ENCODE assay signal across 8 mouse cellular contexts in genomic region chr5:135742941-135743740, GRCm38 (mm10). TPM values are rescaled to one million over a fixed set of nuclear protein-coding genes. Genes with fewer than 3 reads are reported as not detected.
DNase-seq lines count a peak whose midpoint lies in the region; ATAC-seq lines count a peak whose summit lies in the region.

No protein-coding gene starts in this region.

- peaks cover 10% of the 10 kb centered on the region for H3K9me3 ChIP-seq in heart, embryonic 13.5 days
- H3K9me3 ChIP-seq in heart, embryonic 15.5 days (replicated peaks), result no peaks in the 10 kb centered on the region
- no peaks in the 10 kb centered on the region for H3K9me3 ChIP-seq in limb, embryonic 10.5 days (replicated peaks)
- no peaks in the 10 kb centered on the region for H3K9me3 ChIP-seq in midbrain, embryonic 15.5 days

- H3K36me3 ChIP-seq in heart, embryonic 13.5 days, result peaks cover 24% of the 10 kb centered on the region
- H3K36me3 ChIP-seq in heart, embryonic 15.5 days, result peaks cover 4% of the 10 kb centered on the region; the same call in 1 of the 2 replicates
- H3K36me3 ChIP-seq in limb, embryonic 10.5 days, result peaks cover 26% of the 10 kb centered on the region
- peaks cover 11% of the 10 kb centered on the region; the same call in 1 of the 2 replicates for H3K36me3 ChIP-seq in midbrain, embryonic 15.5 days (replicated peaks)

- WGBS in heart, embryonic 13.5 days, result 23% methylated on average over 18 of the region's 18 CpGs
- WGBS in heart, embryonic 15.5 days, result 23% methylated on average over 18 of the region's 18 CpGs
- 21% methylated on average over 18 of the region's 18 CpGs for WGBS in limb, embryonic 10.5 days
- WGBS in midbrain, embryonic 15.5 days, result 22% methylated on average over 18 of the region's 18 CpGs

- intact Hi-C loops in heart, postnatal 14 days (cut with DNase I), result loop anchor here (2.0 kb wide), 1 partner anchor 54 kb away; no protein-coding TSS in a partner anchor

- DNase-seq in heart, postnatal 14 days, result no peak
- DNase-seq in ZHBTc4 (ENCODE audit: low read depth, low spot score), result peak; percentile 51
- peak; percentile 54 for DNase-seq in limb, embryonic 10.5 days (ENCODE audit: low spot score)
- DNase-seq in thymus, postnatal 10 days (ENCODE audit: low spot score in 2 of 2), result no peak

- H3K9ac ChIP-seq in heart, embryonic 13.5 days, result peak overlapping the region; percentile 92
- H3K9ac ChIP-seq in heart, embryonic 15.5 days, result peak overlapping the region; percentile 90
- H3K9ac ChIP-seq in midbrain, embryonic 15.5 days, result peak overlapping the region; percentile 92

- peak overlapping the region; percentile 75 for H3K4me2 ChIP-seq in heart, embryonic 13.5 days
- H3K4me2 ChIP-seq in heart, embryonic 15.5 days, result peak overlapping the region; percentile 96
- H3K4me2 ChIP-seq in midbrain, embryonic 15.5 days, result peak overlapping the region; percentile 98

- no peak overlapping the region for H3K27ac ChIP-seq in heart, embryonic 13.5 days (replicated peaks)
- H3K27ac ChIP-seq in heart, embryonic 15.5 days, result peak overlapping the region; percentile 89; the same call in 1 of the 2 replicates
- H3K27ac ChIP-seq in limb, embryonic 10.5 days, result peak overlapping the region; percentile 83
- 0 out of 2 replicates have a peak overlapping the region, but pooled peaks have one; percentile 45 for H3K27ac ChIP-seq in midbrain, embryonic 15.5 days

- peak overlapping the region; percentile 97 for H3K4me3 ChIP-seq in heart, embryonic 13.5 days
- peak overlapping the region; percentile 97 for H3K4me3 ChIP-seq in heart, embryonic 15.5 days
- peak overlapping the region; percentile 82 for H3K4me3 ChIP-seq in limb, embryonic 10.5 days
- peak overlapping the region; percentile 82 for H3K4me3 ChIP-seq in midbrain, embryonic 15.5 days

- H3K27me3 ChIP-seq in heart, embryonic 13.5 days (replicated peaks), result no peaks in the 10 kb centered on the region
- H3K27me3 ChIP-seq in heart, embryonic 15.5 days, result no peaks in the 10 kb centered on the region
- H3K27me3 ChIP-seq in limb, embryonic 10.5 days (ENCODE audit: low read depth, poor library complexity, severe bottlenecking), result peaks cover 5% of the 10 kb centered on the region
- no peaks in the 10 kb centered on the region for H3K27me3 ChIP-seq in midbrain, embryonic 15.5 days (replicated peaks)

- ATAC-seq in heart, embryonic 13.5 days (ENCODE audit: extremely low read depth, insufficient number of reproducible peaks, low FRiP score, low TSS enrichment), result no peak
- ATAC-seq in heart, embryonic 15.5 days (replicated peaks; ENCODE audit: insufficient number of reproducible peaks, insufficient read depth, low FRiP score, low read depth), result 0 out of 2 replicates have a peak, but pooled peaks have one; percentile 25
- ATAC-seq in midbrain, embryonic 15.5 days (replicated peaks), result peak; percentile 74
- ATAC-seq in inflammation-experienced regulatory T-cells, adult 6 months, result no peak

- H3K4me1 ChIP-seq in heart, embryonic 13.5 days, result peaks cover 16% of the 10 kb centered on the region
- peaks cover 20% of the 10 kb centered on the region for H3K4me1 ChIP-seq in heart, embryonic 15.5 days (replicated peaks)
- peaks cover 27% of the 10 kb centered on the region for H3K4me1 ChIP-seq in limb, embryonic 10.5 days
- H3K4me1 ChIP-seq in midbrain, embryonic 15.5 days, result peaks cover 19% of the 10 kb centered on the region

RNA-seq across cellular contexts. Expression of gene Tmem120a, which starts 1.1 kb away (rescaled TPM):
- 30.8 and 32.0 TPM in 2 replicates for polyA plus RNA-seq in heart, embryonic 13.5 days (2015; fragmentation: Nextera tagmentation; extraction: Ambion mirVana)
- 10 to 100 TPM in 1 of 2 experiments, 1 to 10 TPM in 1; 10.0 to 10.3 TPM for total RNA-seq in heart, postnatal 14 days (2021)
- polyA plus RNA-seq in heart, embryonic 15.5 days (2015; fragmentation: Nextera tagmentation; extraction: Ambion mirVana), result 32.9 and 37.1 TPM in 2 replicates
- 54.1 and 62.5 TPM in 2 replicates for polyA plus RNA-seq in limb, embryonic 10.5 days (2016; fragmentation: Nextera tagmentation; extraction: Ambion mirVana)
- polyA plus RNA-seq in midbrain, embryonic 15.5 days (2015; fragmentation: Nextera tagmentation; extraction: Ambion mirVana), result 82.4 and 85.5 TPM in 2 replicates
- polyA plus RNA-seq in inflammation-experienced regulatory T-cells, adult 6 months (2017; shearing (Covaris generic)), result 10 to 100 TPM; 31.4 to 58.5 (median 39.4) TPM

RNA-seq across cellular contexts. Expression of gene Styxl1, which starts 35.0 kb away (rescaled TPM):
- polyA plus RNA-seq in heart, embryonic 13.5 days (2015; fragmentation: Nextera tagmentation; extraction: Ambion mirVana), result 0.29 TPM in 1 of 2 replicates, not detected in the other
- under 1 TPM in 1 of 2 experiments, not detected in 1; 0.34 TPM for total RNA-seq in heart, postnatal 14 days (2021)
- polyA plus RNA-seq in heart, embryonic 15.5 days (2015; fragmentation: Nextera tagmentation; extraction: Ambion mirVana), result 0.39 and 0.41 TPM in 2 replicates
- polyA plus RNA-seq in limb, embryonic 10.5 days (2016; fragmentation: Nextera tagmentation; extraction: Ambion mirVana), result not detected in 2 replicates
- polyA plus RNA-seq in midbrain, embryonic 15.5 days (2015; fragmentation: Nextera tagmentation; extraction: Ambion mirVana), result 0.50 TPM in 1 of 2 replicates, not detected in the other
- polyA plus RNA-seq in inflammation-experienced regulatory T-cells, adult 6 months (2017; shearing (Covaris generic)), result 1 to 10 TPM in 1 of 3 experiments, under 1 TPM in 1, not detected in 1; 0.68 to 2.6 TPM

RNA-seq across cellular contexts. Expression of gene Mdh2, which starts 35.1 kb away (rescaled TPM):
- polyA plus RNA-seq in heart, embryonic 13.5 days (2015; fragmentation: Nextera tagmentation; extraction: Ambion mirVana), result 966 and 1,014 TPM in 2 replicates
- 1,000 to 10,000 TPM; 1,831 to 1,920 TPM for total RNA-seq in heart, postnatal 14 days (2021)
- 1,014 and 1,128 TPM in 2 replicates for polyA plus RNA-seq in heart, embryonic 15.5 days (2015; fragmentation: Nextera tagmentation; extraction: Ambion mirVana)
- 600 and 631 TPM in 2 replicates for polyA plus RNA-seq in limb, embryonic 10.5 days (2016; fragmentation: Nextera tagmentation; extraction: Ambion mirVana)
- polyA plus RNA-seq in midbrain, embryonic 15.5 days (2015; fragmentation: Nextera tagmentation; extraction: Ambion mirVana), result 581 and 587 TPM in 2 replicates
- polyA plus RNA-seq in inflammation-experienced regulatory T-cells, adult 6 months (2017; shearing (Covaris generic)), result 100 to 1,000 TPM; 604 to 659 (median 643) TPM

Comparison
In these comparisons a context has a peak if more than half of its experiments do, and no peak if none do; other contexts are left out.
1. ATAC-seq: peak in heart, embryonic 15.5 days (single experiment) and midbrain, embryonic 15.5 days (single experiment); none in heart, embryonic 13.5 days (single experiment) and inflammation-experienced regulatory T-cells, adult 6 months (single experiment).
2. DNase-seq: peak in ZHBTc4 (single experiment) and limb, embryonic 10.5 days (single experiment); none in heart, postnatal 14 days (0 of 2) and thymus, postnatal 10 days (0 of 2).
3. Peak in every context shown above with its lines, with median percentiles within 50 percentile points of each other: H3K4me2 ChIP-seq, H3K4me3 ChIP-seq and H3K9ac ChIP-seq.